Mouse (Mus musculus) liver, embryonic 14.5 days (tissue): ENCODE measurements around the gene Rab37.

Experiments
- CTCF ChIP-seq: IDR thresholded peaks from 2 replicates; pipeline ENCODE4 v1.5.1; 2016; ENCODE audit warnings: antibody characterized with exemption, low read depth, control low read depth
- EP300 ChIP-seq: IDR thresholded peaks from 2 replicates; pipeline ENCODE4 v1.6.1; 2016; ENCODE audit warnings: antibody characterized with exemption, low read depth

- TF ChIP-seq CTCF (no peak), EP300 (no peak)
Measured at GRCm38 (mm10) chr11:115101615-115102051, 10.4 kb downstream of the Rab37 start.
